Mouse (Mus musculus): ENCODE results near the gene Ttc30b. TPM values are rescaled to one million over a fixed set of nuclear protein-coding genes. Genes with fewer than 3 reads are reported as not detected.

The Ttc30b gene
- polyA plus RNA-seq, 1 experiment from 2014 or later = 14.1 TPM

- Histone ChIP-seq H3K4me1 (replicated peaks; ENCODE audit: insufficient read depth, low read length) (no peaks in the 10 kb centered on the region), H3K9ac (ENCODE audit: low read depth, low read length) (no peak overlapping the region), H3K36me3 (ENCODE audit: insufficient read depth, low read length) (0 out of 2 replicates have a peak, but pooled peaks cover 5% of the 10 kb centered on the region), H3K27me3 (ENCODE audit: insufficient read depth, low read length) (no peaks in the 10 kb centered on the region), H3K4me2 (ENCODE audit: low read length) (no peak overlapping the region), H3K4me3 (replicated peaks; ENCODE audit: low read depth, low read length) (no peak overlapping the region), H3K27ac (no peak overlapping the region), H3K9me3 (replicated peaks; ENCODE audit: low read length) (no peaks in the 10 kb centered on the region)
- TF ChIP-seq CTCF (IDR thresholded peaks at IDR 0.05; ENCODE audit: low read depth) = no peak
- 71% methylated on average over 1 of the region's 1 CpGs for WGBS
- DNase-seq (ENCODE audit: low spot score) (no peak), ATAC-seq (replicated peaks; ENCODE audit: low FRiP score, low read depth) (no peak)
These were observed 38.1 kb downstream of the Ttc30b start for GRCm38 (mm10) chr2:75900281-75900680.

- Histone ChIP-seq H3K27ac (no peak overlapping the region), H3K4me1 (replicated peaks; ENCODE audit: insufficient read depth, low read length) (no peaks in the 10 kb centered on the region), H3K27me3 (ENCODE audit: insufficient read depth, low read length) (no peaks in the 10 kb centered on the region), H3K9ac (ENCODE audit: low read depth, low read length) (no peak overlapping the region), H3K36me3 (ENCODE audit: insufficient read depth, low read length) (no peaks in the 10 kb centered on the region), H3K4me2 (ENCODE audit: low read length) (no peak overlapping the region), H3K9me3 (replicated peaks; ENCODE audit: low read length) (no peaks in the 10 kb centered on the region), H3K4me3 (replicated peaks; ENCODE audit: low read depth, low read length) (no peak overlapping the region)
- TF ChIP-seq CTCF (IDR thresholded peaks at IDR 0.05; ENCODE audit: low read depth) = no peak
- DNase-seq (ENCODE audit: low spot score) (no peak), ATAC-seq (replicated peaks; ENCODE audit: low FRiP score, low read depth) (no peak)
- 86% methylated on average over 5 of the region's 5 CpGs for WGBS
These were observed 42.7 kb downstream of the Ttc30b start for GRCm38 (mm10) chr2:75895711-75896110.

GRCm38 (mm10) chr2:75891981-75892380 lies 46.4 kb downstream of the Ttc30b start:
- no peak overlapping the region for H3K4me2 ChIP-seq (ENCODE audit: low read length)
- 74% methylated on average over 4 of the region's 4 CpGs for WGBS
- H3K4me3 ChIP-seq (replicated peaks; ENCODE audit: low read depth, low read length) = no peak overlapping the region
- ATAC-seq (replicated peaks; ENCODE audit: low FRiP score, low read depth) = no peak
- no peak overlapping the region for H3K27ac ChIP-seq
- H3K36me3 ChIP-seq (ENCODE audit: insufficient read depth, low read length) = no peaks in the 10 kb centered on the region
- no peak for TF ChIP-seq CTCF (IDR thresholded peaks at IDR 0.05; ENCODE audit: low read depth)
- H3K9ac ChIP-seq (ENCODE audit: low read depth, low read length) = no peak overlapping the region
- H3K27me3 ChIP-seq (ENCODE audit: insufficient read depth, low read length) = no peaks in the 10 kb centered on the region
- no peaks in the 10 kb centered on the region for H3K4me1 ChIP-seq (replicated peaks; ENCODE audit: insufficient read depth, low read length)
- DNase-seq (ENCODE audit: low spot score) = no peak
- H3K9me3 ChIP-seq (replicated peaks; ENCODE audit: low read length) = no peaks in the 10 kb centered on the region

Other genes starting within 250 kb of the Ttc30b start
- 96.6 and 97.0 TPM in 2 replicates for gene Nfe2l2, start 233.9 kb downstream of the Ttc30b start, polyA plus RNA-seq (2015; fragmentation: Nextera tagmentation; extraction: Ambion mirVana)
- gene Agps, start 106.4 kb downstream of the Ttc30b start, polyA plus RNA-seq (2015; fragmentation: Nextera tagmentation; extraction: Ambion mirVana) = 22.7 and 25.6 TPM in 2 replicates
- gene Ttc30a2, start 39.6 kb upstream of the Ttc30b start, polyA plus RNA-seq (2015; fragmentation: Nextera tagmentation; extraction: Ambion mirVana) = 0.18 and 0.51 TPM in 2 replicates
- gene Ttc30a1, start 43.4 kb upstream of the Ttc30b start, polyA plus RNA-seq (2015; fragmentation: Nextera tagmentation; extraction: Ambion mirVana) = 6.7 and 7.0 TPM in 2 replicates